Mouse (Mus musculus) midbrain, embryonic 13.5 days (tissue): ENCODE data around the gene Pmel. TPM values are rescaled to one million over a fixed set of nuclear protein-coding genes. Genes with fewer than 3 reads are reported as not detected.
A peak's percentile ranks its signal among the peaks of the same experiment; 100 is the strongest.

Experiments used
- ATAC-seq: fragments of 200-750 bp; cut with Nextera tagmentation; 2 replicates; pipeline ENCODE4 v1.8.0; 2017; ENCODE audit warnings: mild to moderate bottlenecking, moderate TSS enrichment, moderate library complexity
- H3K27ac ChIP-seq: fragments of 300-500 bp; sonication (generic); 2 replicates; pipeline ENCODE4 v1.5.1; 2015; ENCODE audit warnings: inconsistent platforms, mild to moderate bottlenecking, moderate library complexity
- H3K27me3 ChIP-seq: fragments of 300-500 bp; sonication (generic); 2 replicates; pipeline ENCODE4 v1.6.1; 2015; ENCODE audit warnings: mild to moderate bottlenecking, inconsistent platforms
- H3K36me3 ChIP-seq: fragments of 300-500 bp; sonication (generic); 2 replicates; pipeline ENCODE4 v1.6.1; 2015; ENCODE audit warnings: mild to moderate bottlenecking, inconsistent platforms
- H3K4me1 ChIP-seq: fragments of 300-500 bp; sonication (generic); replicated peaks from 2 replicates; pipeline ENCODE4 v1.6.1; 2015; ENCODE audit warnings: inconsistent platforms
- H3K4me2 ChIP-seq: fragments of 300-500 bp; sonication (generic); replicated peaks from 2 replicates; pipeline ENCODE4 v1.6.1; 2015; ENCODE audit warnings: moderate library complexity, mild to moderate bottlenecking, inconsistent platforms
- H3K4me3 ChIP-seq: fragments of 300-500 bp; sonication (generic); replicated peaks from 2 replicates; pipeline ENCODE4 v1.5.1; 2015; ENCODE audit warnings: mild to moderate bottlenecking, inconsistent platforms
- H3K9ac ChIP-seq: fragments of 300-500 bp; sonication (generic); replicated peaks from 2 replicates; pipeline ENCODE4 v1.6.1; 2015; ENCODE audit warnings: mild to moderate bottlenecking, inconsistent platforms
- H3K9me3 ChIP-seq: fragments of 300-500 bp; sonication (generic); 2 replicates; pipeline ENCODE4 v1.6.1; 2016; ENCODE audit warnings: mild to moderate bottlenecking, inconsistent platforms
- WGBS: fragments of 180-500 bp; shearing (Covaris S2); methylation state at CpG from one replicate; pipeline ENCODE4 v1.1.7; 2015; 5-methylcytosine and 5-hydroxymethylcytosine counted together
- polyA plus RNA-seq: library from polyadenylated mRNA; unstranded; fragments of >200 nt; fragmentation: Nextera tagmentation; extraction: Ambion mirVana; gene quantifications from 2 replicates; pipeline ENCODE4 v1.2.1, GENCODE M21; 2015

The Pmel gene
- polyA plus RNA-seq, result 0.09 and 0.15 TPM in 2 replicates

DNA sequence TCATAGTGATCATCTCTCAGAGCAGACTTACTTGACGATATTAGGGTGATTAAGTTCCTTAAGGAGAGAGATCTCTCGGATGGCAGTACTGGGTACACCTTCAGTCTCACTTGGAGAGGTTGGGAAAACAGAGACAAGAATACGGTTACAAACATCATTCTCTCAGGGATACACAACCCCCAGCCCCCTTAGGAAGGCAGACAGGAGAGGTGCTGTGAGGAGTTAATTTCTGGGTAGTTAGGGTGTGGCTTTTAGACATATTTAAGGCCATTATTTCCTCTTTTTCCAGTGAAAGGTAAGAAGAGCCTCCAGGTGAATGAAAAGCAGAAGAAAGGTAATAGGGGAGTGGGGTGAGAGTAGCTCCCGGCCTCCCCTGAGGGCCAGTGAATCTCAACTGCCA is at the start of gene Pmel:
Pmel (plus strand) TSS at position 301 of the 400 bp plus-strand sequence.
- H3K9ac ChIP-seq, result peak within 1 kb of the TSS; percentile 71
- H3K4me2 ChIP-seq, result peak within 1 kb of the TSS; percentile 89
- peaks cover 3% of the 10 kb centered on the region; the same call in 1 of the 2 replicates for H3K27me3 ChIP-seq
- peaks cover 16% of the 10 kb centered on the region for H3K4me1 ChIP-seq
- H3K27ac ChIP-seq, result peak within 1 kb of the TSS; percentile 68
- H3K9me3 ChIP-seq, result no peaks in the 10 kb centered on the region
- 0 out of 2 replicates have a peak, but pooled peaks cover 3% of the 10 kb centered on the region for H3K36me3 ChIP-seq
- peak within 1 kb of the TSS; percentile 73 for H3K4me3 ChIP-seq
- WGBS, result 17% methylated on average over 4 of the region's 4 CpGs
- no peak for ATAC-seq

DNA sequence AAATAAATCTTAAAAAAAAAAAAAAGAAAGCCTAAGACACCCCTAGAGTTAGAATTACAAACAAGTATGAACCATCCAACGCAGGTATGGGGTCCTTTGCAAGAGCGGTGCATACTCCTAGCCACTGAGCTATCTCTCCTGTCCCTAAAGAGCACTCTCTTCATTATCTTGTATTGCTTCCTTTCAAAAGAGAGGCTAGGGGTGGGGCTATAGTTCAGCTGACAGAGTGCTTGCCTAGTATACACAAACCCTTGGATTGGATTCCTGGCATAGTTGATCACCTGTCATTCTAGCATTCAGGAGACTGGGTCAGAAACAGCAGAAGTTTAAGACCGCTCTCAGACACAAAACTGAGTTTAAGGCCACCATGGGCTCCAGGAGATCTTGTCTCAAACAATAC is 48.7 kb upstream of the Pmel start:
- WGBS, result 89% methylated on average over 3 of the region's 3 CpGs
- no peak for ATAC-seq
- no peak overlapping the region for H3K4me3 ChIP-seq

DNA sequence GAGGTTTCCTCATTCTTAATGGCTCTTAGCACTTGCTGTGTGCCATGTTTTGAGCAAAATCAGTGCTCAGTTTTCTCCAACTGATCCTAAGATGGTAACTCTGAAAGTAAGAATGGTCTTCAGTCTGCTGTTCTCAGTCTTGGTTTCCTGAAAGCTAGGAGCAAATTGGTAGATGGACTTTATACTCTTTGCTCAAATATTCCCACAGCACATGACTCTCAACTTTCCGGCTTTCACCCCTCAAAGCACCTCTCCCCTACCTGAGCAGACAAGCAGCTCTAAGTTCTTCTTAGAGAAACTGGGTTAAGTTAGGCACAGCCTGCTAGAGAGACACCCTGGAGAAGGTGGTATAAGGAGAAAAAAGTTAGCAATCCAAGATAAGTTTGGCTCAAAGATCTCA is 47.3 kb upstream of the Pmel start:
- no peaks in the 10 kb centered on the region for H3K9me3 ChIP-seq
- no peaks in the 10 kb centered on the region for H3K36me3 ChIP-seq
- no peaks in the 10 kb centered on the region for H3K4me1 ChIP-seq
- no peak overlapping the region for H3K9ac ChIP-seq
- WGBS, result 89% methylated on average over 1 of the region's 1 CpGs
- H3K27me3 ChIP-seq, result no peaks in the 10 kb centered on the region
- no peak for ATAC-seq
- H3K4me2 ChIP-seq, result no peak overlapping the region
- H3K4me3 ChIP-seq, result no peak overlapping the region
- H3K27ac ChIP-seq, result no peak overlapping the region

More for the DNA sequence above, 48.7 kb upstream of the Pmel start:
- no peaks in the 10 kb centered on the region for H3K36me3 ChIP-seq
- no peak overlapping the region for H3K9ac ChIP-seq
- H3K4me2 ChIP-seq, result no peak overlapping the region
- no peaks in the 10 kb centered on the region for H3K9me3 ChIP-seq
- H3K27ac ChIP-seq, result no peak overlapping the region
- H3K4me1 ChIP-seq, result no peaks in the 10 kb centered on the region
- no peaks in the 10 kb centered on the region for H3K27me3 ChIP-seq

DNA sequence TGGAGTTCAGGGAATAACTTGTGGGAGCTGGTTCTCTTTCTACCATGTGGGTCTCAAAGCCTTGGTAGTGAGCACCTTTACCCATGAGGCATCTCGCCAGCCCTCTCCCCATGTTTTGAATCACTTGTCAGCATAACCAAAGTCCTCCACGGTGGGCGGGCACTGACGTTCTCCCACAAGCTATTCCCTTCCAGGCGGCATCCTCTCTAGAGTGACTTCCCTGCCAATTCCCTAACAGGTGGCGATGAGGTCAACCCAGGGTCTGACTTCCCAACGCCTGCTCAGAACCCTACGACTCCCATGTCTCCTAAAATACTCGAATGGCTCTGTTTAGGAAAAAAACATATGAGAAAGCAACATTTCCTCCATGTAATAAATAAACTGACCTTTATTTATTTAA is 46.2 kb upstream of the Pmel start:
- no peak for ATAC-seq
- Histone ChIP-seq H3K9ac (no peak overlapping the region), H3K4me2 (no peak overlapping the region), H3K27ac (no peak overlapping the region), H3K9me3 (no peaks in the 10 kb centered on the region), H3K4me3 (no peak overlapping the region), H3K27me3 (no peaks in the 10 kb centered on the region), H3K36me3 (no peaks in the 10 kb centered on the region), H3K4me1 (no peaks in the 10 kb centered on the region)
- 67% methylated on average over 9 of the region's 9 CpGs for WGBS

DNA sequence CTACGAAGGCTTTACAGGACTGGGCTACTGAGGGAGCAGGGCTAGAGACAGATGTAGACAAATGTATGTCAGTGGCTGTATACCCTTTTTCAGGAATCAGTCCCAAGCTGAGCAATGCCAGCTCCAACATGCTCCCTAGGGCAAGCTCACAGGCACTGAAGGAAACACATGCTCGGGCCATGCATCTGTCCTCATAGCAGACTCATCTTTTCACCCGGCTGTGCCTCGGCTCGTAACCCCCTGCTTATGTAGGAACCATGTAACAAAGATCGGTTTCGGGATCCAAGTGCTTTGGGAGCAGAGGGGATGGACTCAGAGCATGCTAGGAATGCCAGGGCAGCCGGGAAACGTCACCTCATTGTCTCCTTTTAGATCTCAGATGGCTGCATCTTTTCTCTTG is 44.5 kb upstream of the Pmel start:
- Histone ChIP-seq H3K36me3 (no peaks in the 10 kb centered on the region), H3K4me2 (no peak overlapping the region), H3K4me1 (no peaks in the 10 kb centered on the region), H3K27me3 (no peaks in the 10 kb centered on the region), H3K27ac (no peak overlapping the region), H3K4me3 (no peak overlapping the region), H3K9ac (no peak overlapping the region), H3K9me3 (no peaks in the 10 kb centered on the region)
- WGBS, result 62% methylated on average over 9 of the region's 9 CpGs
- no peak for ATAC-seq

DNA sequence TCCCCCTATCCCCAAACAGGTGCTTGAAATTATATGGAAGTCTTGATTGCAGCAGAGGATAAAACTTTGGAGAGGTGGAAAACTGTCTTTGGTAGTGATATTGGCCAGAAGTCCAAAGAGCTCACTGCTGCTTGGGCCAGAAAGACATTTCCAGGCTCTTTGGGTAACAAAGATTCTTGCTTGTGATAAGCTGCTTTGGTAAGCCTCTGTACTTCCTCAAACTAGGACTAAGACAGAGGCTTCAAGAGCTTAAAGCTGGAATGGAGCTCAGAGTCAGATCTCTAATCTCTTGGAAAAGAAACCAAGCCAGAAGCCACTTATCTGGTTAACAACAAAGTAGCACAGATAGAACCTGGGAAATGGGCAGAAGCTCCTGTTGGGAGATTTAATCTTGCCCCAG is 41.5 kb upstream of the Pmel start:
- Histone ChIP-seq H3K36me3 (no peaks in the 10 kb centered on the region), H3K9me3 (no peaks in the 10 kb centered on the region), H3K27ac (no peak overlapping the region), H3K4me1 (no peaks in the 10 kb centered on the region), H3K9ac (no peak overlapping the region), H3K4me2 (no peak overlapping the region), H3K4me3 (no peak overlapping the region), H3K27me3 (no peaks in the 10 kb centered on the region)
- no peak for ATAC-seq

DNA sequence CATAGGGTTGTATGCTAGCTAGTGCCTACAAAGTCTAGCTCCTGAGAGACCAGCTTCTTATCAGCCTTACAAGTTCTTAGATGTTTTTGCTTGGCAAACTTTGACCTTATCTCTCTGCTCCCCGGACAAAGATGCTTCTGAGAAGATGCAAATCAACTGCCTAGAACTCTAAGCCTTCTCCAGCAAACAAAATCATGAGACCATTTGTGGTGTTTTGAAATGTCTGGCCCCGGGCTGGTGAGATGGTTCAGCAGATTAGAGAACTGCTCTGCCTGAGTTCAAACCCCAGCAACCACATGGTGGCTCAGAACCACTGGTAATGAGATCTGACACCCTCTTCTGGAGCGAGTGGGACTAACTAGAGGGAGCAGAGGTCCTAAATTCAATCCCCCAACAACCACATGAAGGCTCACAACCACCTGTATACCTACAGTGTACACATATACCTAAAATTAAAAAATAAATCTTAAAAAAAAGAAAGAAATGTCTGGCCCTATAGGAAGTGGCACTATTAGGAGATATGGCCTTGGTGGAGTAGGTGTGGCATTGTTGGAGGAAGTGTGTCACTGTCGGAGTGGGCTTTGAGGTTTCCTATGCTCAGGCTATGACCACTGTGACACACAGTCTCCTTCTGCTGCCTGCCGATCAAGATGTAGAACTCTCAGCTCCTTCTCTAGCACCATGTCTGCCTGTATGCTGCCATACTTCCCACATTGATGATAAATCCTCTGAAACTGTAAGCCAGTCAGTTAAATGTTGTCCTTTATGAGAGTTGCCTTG is 40.4 kb upstream of the Pmel start:
- Histone ChIP-seq H3K4me1 (peaks cover 9% of the 10 kb centered on the region), H3K27me3 (no peaks in the 10 kb centered on the region), H3K27ac (no peak overlapping the region), H3K4me3 (no peak overlapping the region), H3K9ac (no peak overlapping the region), H3K9me3 (no peaks in the 10 kb centered on the region), H3K4me2 (no peak overlapping the region), H3K36me3 (no peaks in the 10 kb centered on the region)
- ATAC-seq, result no peak
- 68% methylated on average over 5 of the region's 5 CpGs for WGBS

DNA sequence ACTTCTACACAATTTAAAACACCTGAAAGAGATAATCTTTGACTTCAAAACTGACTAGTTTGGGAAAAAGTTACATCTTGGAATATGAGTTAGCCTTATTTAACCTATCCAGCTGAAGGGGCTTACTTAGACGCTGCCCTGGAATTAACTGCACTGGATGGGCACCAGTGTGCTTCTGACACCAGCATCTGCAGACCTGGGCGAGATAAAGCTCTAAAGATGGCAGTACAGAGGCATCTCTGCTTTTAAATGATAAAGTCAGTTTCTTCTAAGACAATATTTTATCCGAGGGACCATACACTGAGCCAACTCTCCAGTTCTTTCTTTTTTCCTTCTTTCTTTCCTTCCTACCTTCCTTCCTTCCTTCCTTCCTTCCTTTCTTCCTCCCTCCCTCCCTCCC is 39.2 kb upstream of the Pmel start:
- 67% methylated on average over 3 of the region's 3 CpGs for WGBS
- H3K9me3 ChIP-seq, result no peaks in the 10 kb centered on the region
- ATAC-seq, result no peak

DNA sequence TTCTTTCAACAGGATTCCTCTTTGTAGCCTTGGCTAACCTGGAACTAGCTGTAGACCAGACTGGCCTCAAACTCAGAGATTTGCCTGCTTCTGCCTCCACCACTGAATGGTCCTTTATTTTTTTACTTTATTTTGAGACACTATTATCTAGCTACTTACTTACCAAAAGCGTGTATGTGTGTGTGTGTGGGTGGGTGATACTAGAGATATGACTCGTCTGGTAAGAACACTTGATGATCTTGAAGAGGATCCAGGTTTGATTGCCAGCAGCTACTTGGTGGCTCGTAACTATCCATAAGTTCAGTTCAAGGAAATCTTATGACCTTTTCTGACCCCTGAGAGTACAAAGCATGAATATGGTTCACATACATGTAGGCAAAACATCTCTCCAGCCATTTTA is 38.7 kb upstream of the Pmel start:
- Histone ChIP-seq H3K27ac (no peak overlapping the region), H3K27me3 (no peaks in the 10 kb centered on the region), H3K4me3 (no peak overlapping the region), H3K36me3 (no peaks in the 10 kb centered on the region), H3K9me3 (no peaks in the 10 kb centered on the region), H3K9ac (no peak overlapping the region), H3K4me1 (peaks cover 12% of the 10 kb centered on the region), H3K4me2 (no peak overlapping the region)
- 83% methylated on average over 3 of the region's 3 CpGs for WGBS
- no peak for ATAC-seq

More for the DNA sequence above, 39.2 kb upstream of the Pmel start:
- H3K4me3 ChIP-seq, result no peak overlapping the region
- peaks cover 12% of the 10 kb centered on the region for H3K4me1 ChIP-seq
- H3K27me3 ChIP-seq, result no peaks in the 10 kb centered on the region
- H3K4me2 ChIP-seq, result no peak overlapping the region
- no peaks in the 10 kb centered on the region for H3K36me3 ChIP-seq
- no peak overlapping the region for H3K27ac ChIP-seq
- H3K9ac ChIP-seq, result no peak overlapping the region

DNA sequence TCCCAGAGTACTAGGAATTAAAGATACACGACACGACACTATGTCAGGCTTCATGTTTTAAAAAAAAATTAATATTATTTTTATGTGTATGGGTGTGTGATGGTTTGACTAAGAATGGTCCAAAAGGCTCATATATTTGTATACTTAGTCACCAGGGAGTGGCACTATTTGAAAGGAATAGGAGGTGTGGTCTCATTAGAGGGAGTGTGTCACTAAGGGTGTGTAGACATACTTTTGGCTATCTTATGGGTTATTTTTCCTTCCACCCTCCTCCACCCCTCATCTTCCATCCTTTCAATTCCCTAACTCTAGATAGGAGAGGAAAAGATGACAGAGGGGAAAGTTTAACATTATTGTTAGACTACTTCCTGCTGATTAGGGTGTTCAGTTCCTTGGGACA is 38.2 kb upstream of the Pmel start:
- Histone ChIP-seq H3K4me1 (peaks cover 12% of the 10 kb centered on the region), H3K9me3 (no peaks in the 10 kb centered on the region), H3K36me3 (peaks cover 4% of the 10 kb centered on the region; the same call in 1 of the 2 replicates), H3K4me2 (no peak overlapping the region), H3K27ac (no peak overlapping the region), H3K27me3 (no peaks in the 10 kb centered on the region; the same call in 1 of the 2 replicates), H3K9ac (no peak overlapping the region), H3K4me3 (no peak overlapping the region)
- 92% methylated on average over 2 of the region's 2 CpGs for WGBS
- no peak for ATAC-seq

DNA sequence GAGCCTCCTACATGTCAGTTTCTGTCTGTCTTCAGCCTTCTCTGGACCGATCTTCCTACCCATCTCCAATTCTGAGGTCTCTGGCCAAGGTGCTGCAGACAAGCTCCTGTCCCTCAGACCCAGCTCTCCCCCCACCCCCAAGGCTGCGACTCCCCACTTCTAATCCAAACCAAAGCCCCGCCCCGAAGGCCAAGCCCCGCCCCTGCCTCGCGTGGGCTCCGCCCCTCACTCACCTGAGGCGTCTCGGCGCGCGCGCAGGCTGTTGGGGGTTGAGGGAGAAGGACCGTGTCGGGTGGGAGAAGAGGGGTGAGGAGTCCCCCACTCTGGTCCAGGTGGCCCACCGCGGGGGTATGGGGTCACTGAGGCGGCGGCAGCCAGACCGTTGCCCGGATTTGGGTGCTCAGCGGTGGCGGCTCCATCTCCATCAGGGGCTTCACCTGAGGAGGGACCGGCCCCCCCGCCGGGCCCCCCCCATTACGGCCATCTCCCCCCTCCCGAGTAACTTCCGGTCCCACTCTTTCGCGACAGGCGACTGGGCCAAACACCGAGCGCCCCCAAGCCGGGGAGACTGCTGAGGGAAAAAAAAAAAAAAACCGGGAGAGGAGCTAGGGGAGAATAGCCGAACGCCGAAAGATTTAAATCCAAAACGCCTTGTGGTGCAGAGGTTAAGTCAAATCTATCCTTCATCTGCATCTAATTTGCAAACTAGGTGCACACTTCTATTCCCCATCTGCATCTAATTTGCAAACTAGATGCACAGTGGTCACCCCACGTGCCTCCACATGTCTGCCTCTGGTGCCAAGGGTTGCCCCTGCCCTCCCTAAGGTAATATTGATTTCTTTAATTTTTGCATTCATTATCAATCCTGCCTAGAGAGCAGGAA is 35.0 kb upstream of the Pmel start:
- H3K4me3 ChIP-seq, result peak overlapping the region; percentile 61
- peak overlapping the region; percentile 69 for H3K27ac ChIP-seq
- no peaks in the 10 kb centered on the region for H3K9me3 ChIP-seq
- ATAC-seq, result peak; percentile 58
- H3K4me2 ChIP-seq, result peak overlapping the region; percentile 77
- H3K9ac ChIP-seq, result peak overlapping the region; percentile 85
- peaks cover 11% of the 10 kb centered on the region; the same call in 1 of the 2 replicates for H3K36me3 ChIP-seq
- under 1% methylated on average over 42 of the region's 42 CpGs for WGBS
- peaks cover 23% of the 10 kb centered on the region for H3K4me1 ChIP-seq
- H3K27me3 ChIP-seq, result no peaks in the 10 kb centered on the region; the same call in 1 of the 2 replicates

DNA sequence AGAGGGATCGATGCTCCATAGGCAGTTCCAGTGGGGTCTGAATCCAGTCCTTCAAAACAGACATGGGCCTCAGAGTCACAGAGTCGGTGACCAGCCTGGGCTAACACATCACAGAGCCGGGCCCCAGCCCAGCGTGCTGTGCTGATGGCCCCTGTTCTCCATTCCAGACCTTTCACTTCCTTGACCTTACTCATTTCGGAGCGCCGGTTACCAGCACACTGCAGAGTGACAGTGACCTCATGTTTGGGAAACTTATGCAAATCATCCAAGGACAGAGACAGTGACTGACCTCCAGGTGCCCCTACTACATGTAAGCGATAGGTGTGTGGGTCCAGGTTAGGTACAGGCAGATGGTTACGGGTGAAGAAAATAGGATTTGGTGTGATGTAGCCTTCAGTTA is 32.8 kb upstream of the Pmel start:
- no peak for ATAC-seq
- 93% methylated on average over 9 of the region's 9 CpGs for WGBS

More for the DNA sequence above, 32.8 kb upstream of the Pmel start:
- Histone ChIP-seq H3K4me1 (peaks cover 26% of the 10 kb centered on the region), H3K27me3 (no peaks in the 10 kb centered on the region; the same call in 1 of the 2 replicates), H3K4me2 (no peak overlapping the region), H3K9me3 (no peaks in the 10 kb centered on the region), H3K4me3 (no peak overlapping the region), H3K9ac (no peak overlapping the region), H3K27ac (no peak overlapping the region), H3K36me3 (peaks cover 13% of the 10 kb centered on the region; the same call in 1 of the 2 replicates)
